Mouse (Mus musculus): ENCODE data around the gene Zar1l. TPM values are rescaled to one million over a fixed set of nuclear protein-coding genes. Genes with fewer than 3 reads are reported as not detected.

The Zar1l gene
- polyA plus RNA-seq, 1 experiment = not detected

DNA sequence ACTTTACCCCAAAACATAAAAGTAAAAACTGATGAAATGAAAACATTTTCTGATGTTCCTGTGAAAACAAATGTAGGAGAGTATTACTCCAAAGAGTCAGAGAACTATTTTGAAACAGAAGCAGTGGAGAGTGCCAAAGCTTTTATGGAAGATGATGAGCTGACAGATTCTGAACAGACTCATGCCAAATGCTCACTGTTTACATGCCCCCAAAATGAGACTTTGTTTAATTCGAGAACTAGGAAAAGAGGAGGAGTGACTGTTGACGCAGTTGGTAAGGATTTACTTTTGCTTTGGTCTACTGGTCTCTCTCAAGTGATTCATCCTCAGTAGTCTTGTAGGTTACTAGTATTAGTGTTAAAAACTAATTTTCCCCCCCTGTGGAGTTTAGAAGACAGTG is 25.2 kb upstream of the Zar1l start:
- Histone ChIP-seq H3K4me3 (replicated peaks; ENCODE audit: control insufficient read depth, low read depth, low read length) (no peak overlapping the region), H3K4me1 (ENCODE audit: control insufficient read depth, insufficient read depth, low read length) (no peaks in the 10 kb centered on the region), H3K27ac (ENCODE audit: control insufficient read depth, insufficient read depth, low read depth, low read length, poor library complexity) (no peak overlapping the region)
- WGBS = 97% methylated on average over 2 of the region's 2 CpGs
- TF ChIP-seq POLR2A (IDR thresholded peaks at IDR 0.05; ENCODE audit: borderline replicate concordance, control insufficient read depth, low read depth, low read length) (no peak), CTCF (IDR thresholded peaks at IDR 0.05; ENCODE audit: control insufficient read depth, insufficient read depth, low read length) (no peak)

DNA sequence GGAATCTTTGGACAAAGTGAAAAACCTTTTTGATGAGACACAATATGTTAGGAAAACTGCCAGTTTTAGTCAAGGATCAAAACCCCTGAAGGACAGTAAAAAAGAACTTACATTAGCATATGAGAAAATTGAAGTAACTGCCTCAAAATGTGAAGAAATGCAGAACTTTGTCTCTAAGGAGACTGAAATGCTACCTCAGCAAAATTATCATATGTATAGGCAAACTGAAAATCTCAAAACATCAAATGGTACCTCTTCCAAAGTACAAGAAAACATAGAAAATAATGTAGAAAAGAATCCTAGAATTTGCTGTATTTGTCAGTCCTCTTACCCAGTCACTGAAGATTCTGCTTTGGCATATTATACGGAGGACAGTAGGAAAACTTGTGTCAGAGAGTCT is 23.3 kb upstream of the Zar1l start:
- Histone ChIP-seq H3K4me1 (ENCODE audit: control insufficient read depth, insufficient read depth, low read length) (no peaks in the 10 kb centered on the region), H3K4me3 (replicated peaks; ENCODE audit: control insufficient read depth, low read depth, low read length) (no peak overlapping the region), H3K27ac (ENCODE audit: control insufficient read depth, insufficient read depth, low read depth, low read length, poor library complexity) (no peak overlapping the region)
- 96% methylated on average over 1 of the region's 1 CpGs for WGBS
- TF ChIP-seq POLR2A (IDR thresholded peaks at IDR 0.05; ENCODE audit: borderline replicate concordance, control insufficient read depth, low read depth, low read length) = no peak
- no peak for TF ChIP-seq CTCF (IDR thresholded peaks at IDR 0.05; ENCODE audit: control insufficient read depth, insufficient read depth, low read length)

DNA sequence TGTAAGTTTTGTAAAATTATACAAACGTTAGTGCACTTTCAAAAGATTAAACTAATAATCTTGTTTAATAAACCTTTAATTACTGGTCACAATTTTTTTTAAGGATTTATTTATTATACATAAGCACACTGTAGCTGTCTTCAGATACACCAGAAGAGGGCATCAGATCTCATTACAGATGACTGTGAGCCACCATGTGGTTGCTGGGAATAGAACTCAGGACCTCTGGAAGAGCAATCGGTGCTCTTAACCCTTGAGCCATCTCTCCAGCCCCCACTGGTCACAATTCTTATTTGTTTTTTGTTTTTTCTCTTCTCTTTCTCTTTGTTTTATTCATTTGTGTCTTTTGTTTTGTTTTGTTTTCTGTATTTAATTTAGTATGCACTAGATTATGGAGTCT is 7.3 kb upstream of the Zar1l start:
- Histone ChIP-seq H3K4me1 (ENCODE audit: control insufficient read depth, insufficient read depth, low read length) (no peaks in the 10 kb centered on the region; the same call in 1 of the 2 replicates), H3K4me3 (replicated peaks; ENCODE audit: control insufficient read depth, low read depth, low read length) (no peak overlapping the region), H3K27ac (ENCODE audit: control insufficient read depth, insufficient read depth, low read depth, low read length, poor library complexity) (no peak overlapping the region)
- WGBS = 71% methylated on average over 2 of the region's 2 CpGs
- TF ChIP-seq CTCF (IDR thresholded peaks at IDR 0.05; ENCODE audit: control insufficient read depth, insufficient read depth, low read length) (no peak), POLR2A (IDR thresholded peaks at IDR 0.05; ENCODE audit: borderline replicate concordance, control insufficient read depth, low read depth, low read length) (no peak)

DNA sequence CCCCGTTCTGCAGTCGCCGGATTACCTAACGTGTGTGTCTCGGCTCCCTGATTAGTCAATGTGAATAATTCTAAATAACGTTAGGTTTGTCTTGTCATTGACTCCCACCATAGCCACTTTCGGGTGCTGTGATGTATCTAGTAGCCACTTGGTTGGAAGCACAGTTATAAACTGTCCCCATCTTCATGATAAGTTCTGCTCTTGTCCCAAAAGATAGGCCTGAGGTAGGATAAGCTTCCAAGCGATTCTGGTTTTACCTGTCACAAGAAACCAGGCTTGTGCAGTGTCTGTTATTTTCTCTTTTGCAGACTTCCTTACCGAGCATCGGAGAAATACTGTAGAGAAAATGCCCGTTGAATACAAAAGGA is 4.9 kb upstream of the Zar1l start:
- Histone ChIP-seq H3K27ac (ENCODE audit: control insufficient read depth, insufficient read depth, low read depth, low read length, poor library complexity) (peak overlapping the region; percentile 72), H3K4me1 (ENCODE audit: control insufficient read depth, insufficient read depth, low read length) (no peaks in the 10 kb centered on the region; the same call in 1 of the 2 replicates), H3K4me3 (replicated peaks; ENCODE audit: control insufficient read depth, low read depth, low read length) (peak overlapping the region; percentile 76)
- 1% methylated on average over 11 of the region's 11 CpGs for WGBS
- TF ChIP-seq POLR2A (IDR thresholded peaks at IDR 0.05; ENCODE audit: borderline replicate concordance, control insufficient read depth, low read depth, low read length) = no peak
- no peak for TF ChIP-seq CTCF (IDR thresholded peaks at IDR 0.05; ENCODE audit: control insufficient read depth, insufficient read depth, low read length)

DNA sequence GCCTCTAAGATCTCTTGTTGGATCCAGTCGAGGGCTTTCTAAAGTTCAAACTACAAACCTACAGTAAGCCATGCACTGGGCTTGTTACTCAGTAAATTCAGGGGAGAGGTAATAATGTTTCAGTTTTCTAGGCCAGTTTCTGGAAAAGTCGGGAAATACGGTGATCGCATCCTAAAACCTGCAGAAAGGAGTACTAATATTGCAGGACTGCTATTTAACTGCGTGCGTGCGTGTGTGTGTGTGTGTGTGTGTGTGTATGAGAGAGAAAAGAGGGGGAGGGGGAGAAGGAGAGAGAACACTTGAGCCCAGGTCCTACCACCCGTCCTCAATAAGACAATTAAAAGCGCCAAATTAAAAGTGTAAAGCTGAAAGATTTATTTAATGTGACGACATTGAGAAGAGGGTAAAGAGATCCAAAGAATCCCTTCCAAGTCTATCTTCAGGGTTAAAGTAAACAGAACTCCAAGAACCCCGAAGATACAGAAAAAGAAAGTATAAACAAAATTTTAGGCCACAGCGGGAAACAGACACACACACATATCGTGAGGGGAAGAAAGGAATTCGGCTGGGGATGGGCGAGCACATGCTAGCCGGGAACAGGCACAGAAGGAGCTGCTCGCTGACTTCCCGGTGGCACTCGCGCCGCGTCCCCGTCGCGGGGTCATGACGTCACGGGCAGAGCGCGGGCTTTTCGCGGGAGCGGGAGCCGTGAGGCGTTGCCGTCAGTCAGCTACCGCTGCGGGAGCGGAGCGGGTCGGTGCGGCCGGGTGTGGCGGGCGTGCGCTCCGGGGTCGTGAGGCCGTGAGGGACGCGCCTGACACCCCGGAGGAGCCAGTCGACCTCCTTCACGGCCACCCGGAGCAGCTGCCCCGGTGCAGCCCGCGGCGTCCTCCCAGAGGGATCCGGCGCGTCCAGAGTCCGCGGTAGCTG is 4.2 kb upstream of the Zar1l start, which contains the start of gene Brca2:
Gene Brca2, plus strand, starts transcription at position 694 of the 930 bp plus-strand sequence.
- Histone ChIP-seq H3K4me3 (replicated peaks; ENCODE audit: control insufficient read depth, low read depth, low read length) (peak within 1 kb of the TSS; percentile 76), H3K27ac (ENCODE audit: control insufficient read depth, insufficient read depth, low read depth, low read length, poor library complexity) (peak within 1 kb of the TSS; percentile 72), H3K4me1 (ENCODE audit: control insufficient read depth, insufficient read depth, low read length) (no peaks in the 10 kb centered on the region; the same call in 1 of the 2 replicates)
- WGBS = 3% methylated on average over 63 of the region's 63 CpGs
- TF ChIP-seq CTCF (IDR thresholded peaks at IDR 0.05; ENCODE audit: control insufficient read depth, insufficient read depth, low read length) = 0 out of 2 replicates have a peak, but pooled peaks have one; percentile 0
- TF ChIP-seq POLR2A (IDR thresholded peaks at IDR 0.05; ENCODE audit: borderline replicate concordance, control insufficient read depth, low read depth, low read length) = peak; percentile 90

DNA sequence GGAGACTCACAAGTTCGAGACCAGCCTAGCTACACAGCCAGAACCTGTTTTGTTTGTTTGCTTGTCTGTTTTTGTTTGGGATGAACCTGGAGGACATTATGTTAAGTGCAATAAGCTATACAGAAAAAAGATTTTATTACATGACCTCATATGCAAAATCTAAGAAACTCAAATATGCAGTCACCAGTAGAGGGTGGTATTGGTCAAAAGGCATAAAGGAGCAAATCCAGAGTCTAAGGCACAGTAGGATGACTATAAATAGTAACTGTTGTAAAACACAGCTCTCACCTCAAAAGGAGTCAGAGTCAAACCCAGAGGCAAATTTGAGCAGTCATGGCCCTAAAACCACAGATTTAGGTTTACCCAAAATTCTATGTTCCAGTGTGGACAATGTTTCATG is 1.6 kb upstream of the Zar1l start:
- no peaks in the 10 kb centered on the region; the same call in 1 of the 2 replicates for H3K4me1 ChIP-seq (ENCODE audit: control insufficient read depth, insufficient read depth, low read length)
- 95% methylated on average over 1 of the region's 1 CpGs for WGBS
- H3K27ac ChIP-seq (ENCODE audit: control insufficient read depth, insufficient read depth, low read depth, low read length, poor library complexity) = no peak overlapping the region
- H3K4me3 ChIP-seq (replicated peaks; ENCODE audit: control insufficient read depth, low read depth, low read length) = no peak overlapping the region
- no peak for TF ChIP-seq CTCF (IDR thresholded peaks at IDR 0.05; ENCODE audit: control insufficient read depth, insufficient read depth, low read length)
- TF ChIP-seq POLR2A (IDR thresholded peaks at IDR 0.05; ENCODE audit: borderline replicate concordance, control insufficient read depth, low read depth, low read length) = no peak

DNA sequence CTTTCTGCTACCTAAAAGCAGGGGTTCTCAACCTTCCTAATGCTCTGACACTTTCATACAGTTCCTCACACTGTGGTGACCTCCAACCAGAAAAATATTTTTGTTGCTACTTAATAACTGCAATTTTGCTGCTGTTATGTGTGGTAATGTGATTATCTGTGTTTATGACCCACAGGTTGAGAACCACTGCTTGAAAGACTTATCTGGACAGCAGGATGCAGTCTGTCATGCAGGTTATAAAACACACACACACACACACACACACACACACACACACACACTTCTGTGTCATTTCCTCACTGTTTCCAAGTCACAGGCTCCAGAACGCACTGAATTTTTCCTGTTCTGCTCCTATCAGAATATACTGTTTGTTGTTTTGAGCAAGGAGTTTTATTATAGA is 3.9 kb downstream of the Zar1l start:
- TF ChIP-seq CTCF (IDR thresholded peaks at IDR 0.05; ENCODE audit: control insufficient read depth, insufficient read depth, low read length) = no peak
- no peak for TF ChIP-seq POLR2A (IDR thresholded peaks at IDR 0.05; ENCODE audit: borderline replicate concordance, control insufficient read depth, low read depth, low read length)
- no peak overlapping the region for H3K27ac ChIP-seq (ENCODE audit: control insufficient read depth, insufficient read depth, low read depth, low read length, poor library complexity)
- no peaks in the 10 kb centered on the region for H3K4me1 ChIP-seq (ENCODE audit: control insufficient read depth, insufficient read depth, low read length)
- 77% methylated on average over 1 of the region's 1 CpGs for WGBS
- no peak overlapping the region for H3K4me3 ChIP-seq (replicated peaks; ENCODE audit: control insufficient read depth, low read depth, low read length)

DNA sequence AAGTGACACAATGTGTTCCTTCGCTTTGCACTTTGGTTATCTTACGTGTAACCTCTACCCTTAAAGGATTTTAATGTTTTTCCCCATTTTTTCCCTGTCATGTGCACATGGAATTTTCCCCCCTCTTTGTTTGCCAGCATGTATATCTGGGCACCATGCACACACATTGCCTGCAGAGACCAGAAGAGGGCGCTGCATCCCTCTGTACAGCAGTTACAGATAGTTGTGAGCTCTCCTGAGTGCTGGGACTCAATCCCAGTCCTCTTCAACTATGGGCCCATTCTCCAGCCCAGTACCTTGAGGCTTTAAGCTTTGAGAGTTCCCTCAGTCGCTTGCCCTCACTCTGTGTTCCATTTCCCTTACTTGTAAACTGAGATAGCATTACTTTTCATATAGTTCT is 4.7 kb downstream of the Zar1l start:
- 83% methylated on average over 4 of the region's 4 CpGs for WGBS
- Histone ChIP-seq H3K27ac (ENCODE audit: control insufficient read depth, insufficient read depth, low read depth, low read length, poor library complexity) (no peak overlapping the region), H3K4me3 (replicated peaks; ENCODE audit: control insufficient read depth, low read depth, low read length) (no peak overlapping the region), H3K4me1 (ENCODE audit: control insufficient read depth, insufficient read depth, low read length) (no peaks in the 10 kb centered on the region)
- TF ChIP-seq POLR2A (IDR thresholded peaks at IDR 0.05; ENCODE audit: borderline replicate concordance, control insufficient read depth, low read depth, low read length) (no peak), CTCF (IDR thresholded peaks at IDR 0.05; ENCODE audit: control insufficient read depth, insufficient read depth, low read length) (no peak)

Data from bone marrow, adult 2 months (tissue).